Mouse (Mus musculus): Measurements from ENCODE around the gene Map3k11. TPM values are rescaled to one million over a fixed set of nuclear protein-coding genes. Genes with fewer than 3 reads are reported as not detected.

Gene Map3k11
- polyA plus RNA-seq, 1 experiment from 2014 or later, result 36.6 TPM

DNA sequence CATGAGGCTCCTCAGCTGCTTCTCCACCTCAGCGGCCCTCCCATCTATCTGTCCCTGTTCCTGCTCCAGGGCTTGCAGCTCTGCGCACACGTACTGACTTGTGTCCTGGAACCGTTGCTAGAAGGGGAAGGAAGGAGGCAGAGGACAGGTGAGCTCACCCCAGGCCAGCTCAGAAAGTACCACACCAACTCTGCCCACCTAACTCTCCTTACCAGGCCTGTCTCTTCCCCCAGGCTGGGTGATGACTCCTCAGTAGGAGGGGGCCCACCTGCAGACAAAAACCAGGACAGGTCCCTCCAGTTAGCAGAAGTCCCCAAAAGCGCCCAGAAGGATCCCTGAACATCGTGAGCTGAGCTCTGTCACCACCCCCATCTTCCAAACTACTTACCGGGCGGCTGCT, 22.0 kb downstream of the Map3k11 start:
- WGBS, result 86% methylated on average over 8 of the region's 8 CpGs
- ATAC-seq (ENCODE audit: insufficient read depth), result no peak
- H3K36me3 ChIP-seq (ENCODE audit: insufficient read depth), result peaks cover 72% of the 10 kb centered on the region

DNA sequence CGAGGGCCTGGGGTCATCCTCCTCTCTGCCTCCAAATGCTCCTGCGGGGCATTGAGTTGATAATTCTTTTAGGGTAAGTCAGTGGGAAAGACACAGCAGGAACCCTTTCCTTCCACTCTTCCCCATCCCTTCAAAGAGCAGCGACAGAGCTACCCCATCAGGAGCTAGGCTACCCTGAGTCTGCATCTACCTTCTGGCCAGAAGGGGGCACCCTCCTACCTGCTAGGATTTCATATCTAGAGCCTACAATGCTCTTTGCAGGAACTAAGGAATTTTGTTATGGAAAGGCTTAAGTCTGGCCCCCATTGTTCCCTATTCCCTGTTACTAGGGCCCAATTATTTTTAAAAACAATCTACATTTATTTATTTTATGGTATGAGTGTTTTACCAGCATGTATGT, 22.7 kb downstream of the Map3k11 start:
- no peak overlapping the region for H3K4me3 ChIP-seq (ENCODE audit: low read depth, low read length)
- ATAC-seq (ENCODE audit: insufficient read depth), result no peak

More for the DNA sequence above, 22.0 kb downstream of the Map3k11 start:
- Histone ChIP-seq H3K27me3 (ENCODE audit: insufficient read depth, low read length) (no peaks in the 10 kb centered on the region), H3K4me2 (no peak overlapping the region), H3K27ac (ENCODE audit: low read depth) (no peak overlapping the region), H3K4me1 (ENCODE audit: insufficient read depth) (0 out of 2 replicates have a peak, but pooled peaks cover 7% of the 10 kb centered on the region), H3K9ac (no peak overlapping the region), H3K9me3 (ENCODE audit: low read depth, low read length) (no peaks in the 10 kb centered on the region), H3K4me3 (ENCODE audit: low read depth, low read length) (no peak overlapping the region)
- no peak for DNase-seq
- no peak for TF ChIP-seq CTCF (IDR thresholded peaks at IDR 0.05; ENCODE audit: low read depth)

DNA sequence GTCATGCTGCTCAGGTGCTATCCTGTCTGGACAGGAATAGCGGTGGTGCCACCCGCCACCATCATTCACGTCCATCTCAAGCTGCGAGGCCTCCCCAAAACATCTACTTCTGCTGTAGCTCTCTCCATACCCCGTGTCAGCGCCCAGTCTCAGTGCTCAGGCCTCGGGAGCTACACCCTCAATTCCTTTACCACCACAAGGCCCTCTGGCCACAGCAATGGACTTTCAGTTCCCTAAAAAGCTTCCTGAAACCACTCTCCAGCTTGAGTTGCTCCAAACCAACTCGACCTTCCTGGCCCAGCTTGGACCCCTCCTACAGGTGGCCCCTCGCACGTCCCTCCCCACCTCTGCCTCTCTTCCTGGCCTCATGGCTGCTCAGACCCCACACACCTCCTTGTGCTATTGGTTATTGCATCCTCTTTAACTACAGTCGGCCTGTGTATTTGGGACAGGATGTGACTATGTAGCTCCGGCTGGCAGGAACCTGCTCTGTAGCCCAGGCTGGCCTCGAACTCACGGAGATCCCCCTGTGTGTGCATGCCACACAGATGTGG, 23.4 kb downstream of the Map3k11 start:
- no peak for TF ChIP-seq CTCF (IDR thresholded peaks at IDR 0.05; ENCODE audit: low read depth)
- Histone ChIP-seq H3K9me3 (ENCODE audit: low read depth, low read length) (no peaks in the 10 kb centered on the region), H3K4me1 (ENCODE audit: insufficient read depth) (0 out of 2 replicates have a peak, but pooled peaks cover 7% of the 10 kb centered on the region), H3K9ac (no peak overlapping the region), H3K27ac (ENCODE audit: low read depth) (no peak overlapping the region), H3K27me3 (ENCODE audit: insufficient read depth, low read length) (no peaks in the 10 kb centered on the region), H3K36me3 (ENCODE audit: insufficient read depth) (peaks cover 70% of the 10 kb centered on the region), H3K4me2 (no peak overlapping the region), H3K4me3 (ENCODE audit: low read depth, low read length) (no peak overlapping the region)
- ATAC-seq (ENCODE audit: insufficient read depth) (no peak), DNase-seq (no peak)
- WGBS, result 91% methylated on average over 14 of the region's 14 CpGs

More for the DNA sequence above, 22.7 kb downstream of the Map3k11 start:
- Histone ChIP-seq H3K4me2 (no peak overlapping the region), H3K36me3 (ENCODE audit: insufficient read depth) (peaks cover 72% of the 10 kb centered on the region), H3K27me3 (ENCODE audit: insufficient read depth, low read length) (no peaks in the 10 kb centered on the region), H3K4me1 (ENCODE audit: insufficient read depth) (0 out of 2 replicates have a peak, but pooled peaks cover 7% of the 10 kb centered on the region), H3K27ac (ENCODE audit: low read depth) (no peak overlapping the region), H3K9me3 (ENCODE audit: low read depth, low read length) (no peaks in the 10 kb centered on the region), H3K9ac (no peak overlapping the region)
- WGBS, result 19% methylated on average over 3 of the region's 3 CpGs
- DNase-seq, result peak; percentile 90
- TF ChIP-seq CTCF (IDR thresholded peaks at IDR 0.05; ENCODE audit: low read depth), result peak; percentile 82

DNA sequence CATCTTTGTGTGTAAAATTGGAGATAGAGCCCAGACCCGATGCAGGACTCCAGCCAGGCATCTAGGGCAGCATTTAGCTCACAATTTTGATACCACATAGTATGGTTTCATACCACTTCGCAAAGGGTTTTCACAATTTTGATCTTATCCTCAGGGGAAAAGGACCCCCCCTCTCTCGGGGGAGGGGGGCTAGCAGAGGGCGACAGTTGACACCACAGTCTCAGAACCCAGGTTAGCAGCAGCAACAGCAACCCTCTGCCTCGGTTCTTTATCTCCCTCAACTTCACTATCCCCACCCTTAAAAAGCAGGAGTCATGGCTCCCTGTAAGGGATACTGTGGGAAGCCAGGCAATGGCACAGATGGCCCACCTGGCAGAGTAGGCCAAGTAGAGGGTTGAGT, 24.7 kb downstream of the Map3k11 start:
- Histone ChIP-seq H3K27me3 (ENCODE audit: insufficient read depth, low read length) (no peaks in the 10 kb centered on the region), H3K4me3 (ENCODE audit: low read depth, low read length) (no peak overlapping the region), H3K9me3 (ENCODE audit: low read depth, low read length) (no peaks in the 10 kb centered on the region), H3K27ac (ENCODE audit: low read depth) (peak overlapping the region; percentile 51; the same call in 1 of the 2 replicates), H3K36me3 (ENCODE audit: insufficient read depth) (peaks cover 73% of the 10 kb centered on the region), H3K4me1 (ENCODE audit: insufficient read depth) (0 out of 2 replicates have a peak, but pooled peaks cover 7% of the 10 kb centered on the region), H3K4me2 (0 out of 2 replicates have a peak overlapping the region, but pooled peaks have one; percentile 20), H3K9ac (no peak overlapping the region; the same call in 1 of the 2 replicates)
- no peak for TF ChIP-seq CTCF (IDR thresholded peaks at IDR 0.05; ENCODE audit: low read depth)
- WGBS, result 68% methylated on average over 5 of the region's 5 CpGs
- ATAC-seq (ENCODE audit: insufficient read depth), result no peak
- no peak for DNase-seq

DNA sequence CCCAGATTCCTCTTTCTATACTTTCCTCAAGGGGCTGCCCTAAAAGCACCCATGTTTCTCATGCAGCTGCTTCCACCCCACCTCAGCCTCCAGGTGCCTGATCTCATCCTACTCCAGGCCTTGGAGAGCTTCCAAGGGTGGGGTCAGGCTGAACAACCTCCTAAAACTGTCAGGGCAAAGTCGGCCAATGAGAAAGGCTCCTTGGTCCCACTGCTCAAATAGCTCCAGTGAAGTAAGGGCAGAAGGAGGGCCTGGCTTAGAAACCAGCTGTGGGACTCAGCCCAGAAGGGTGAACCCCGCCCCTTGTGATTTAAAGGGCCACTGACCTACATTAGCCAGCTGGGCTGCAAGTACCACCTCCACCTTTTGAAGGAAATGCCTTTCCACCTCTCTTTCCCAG, 25.2 kb downstream of the Map3k11 start:
- Histone ChIP-seq H3K27ac (ENCODE audit: low read depth) (peak overlapping the region; percentile 51; the same call in 1 of the 2 replicates), H3K36me3 (ENCODE audit: insufficient read depth) (peaks cover 73% of the 10 kb centered on the region), H3K4me1 (ENCODE audit: insufficient read depth) (0 out of 2 replicates have a peak, but pooled peaks cover 7% of the 10 kb centered on the region), H3K27me3 (ENCODE audit: insufficient read depth, low read length) (no peaks in the 10 kb centered on the region), H3K9me3 (ENCODE audit: low read depth, low read length) (no peaks in the 10 kb centered on the region), H3K9ac (no peak overlapping the region; the same call in 1 of the 2 replicates), H3K4me2 (no peak overlapping the region), H3K4me3 (ENCODE audit: low read depth, low read length) (no peak overlapping the region)
- peak; percentile 81 for ATAC-seq (ENCODE audit: insufficient read depth)
- 6% methylated on average over 2 of the region's 2 CpGs for WGBS
- no peak for TF ChIP-seq CTCF (IDR thresholded peaks at IDR 0.05; ENCODE audit: low read depth)
- peak; percentile 78 for DNase-seq

DNA sequence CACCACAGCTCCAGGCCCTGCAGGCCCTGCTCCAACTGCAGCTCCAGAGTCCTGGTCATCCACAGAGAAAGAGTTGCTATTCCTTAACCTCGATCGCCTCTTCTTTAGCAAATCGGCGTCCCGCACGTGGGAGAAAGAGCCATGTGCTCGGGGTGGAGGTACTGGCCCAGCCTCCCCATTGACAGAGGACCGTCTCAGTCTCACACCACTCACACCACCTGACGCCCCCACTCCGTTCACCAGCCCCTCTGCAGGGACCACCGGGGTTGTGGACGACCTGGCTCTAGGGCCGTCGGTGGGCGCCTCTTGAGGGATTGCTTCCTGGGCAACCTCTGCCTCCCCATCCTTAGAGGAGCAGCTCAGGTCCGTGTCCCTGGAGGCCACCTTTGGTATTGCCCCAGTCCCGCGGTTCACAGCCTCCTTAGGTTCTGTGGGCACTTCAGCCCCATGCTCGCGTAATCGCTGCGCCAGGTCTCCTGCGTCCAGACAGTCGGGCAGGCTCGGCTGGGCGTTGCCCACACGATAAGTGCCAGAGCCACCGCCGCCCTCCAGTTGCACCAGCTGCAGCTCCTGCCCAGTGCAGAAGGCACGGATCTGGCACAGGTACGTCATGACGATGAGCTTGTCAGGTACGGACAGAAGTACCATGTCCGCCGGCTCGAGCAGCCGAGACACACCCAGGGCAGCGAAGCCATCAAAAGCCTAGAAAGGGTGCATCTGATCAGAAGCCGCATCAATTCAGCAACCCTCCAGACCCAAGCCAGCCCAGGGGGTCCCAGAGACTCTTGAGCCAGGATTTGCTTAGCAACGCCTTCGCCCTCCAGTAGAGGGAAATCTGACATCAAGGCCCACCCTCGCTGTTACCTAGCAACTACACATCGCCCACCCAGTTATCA, 27.5 kb downstream of the Map3k11 start:
- no peak overlapping the region for H3K27ac ChIP-seq (ENCODE audit: low read depth)
- H3K9ac ChIP-seq, result no peak overlapping the region
- 32% methylated on average over 43 of the region's 43 CpGs for WGBS
- peaks cover 75% of the 10 kb centered on the region for H3K36me3 ChIP-seq (ENCODE audit: insufficient read depth)
- H3K27me3 ChIP-seq (ENCODE audit: insufficient read depth, low read length), result no peaks in the 10 kb centered on the region
- DNase-seq (peak; percentile 63), ATAC-seq (ENCODE audit: insufficient read depth) (peak; percentile 41; the same call in 1 of the 2 replicates)
- H3K4me1 ChIP-seq (ENCODE audit: insufficient read depth), result 0 out of 2 replicates have a peak, but pooled peaks cover 7% of the 10 kb centered on the region
- peak overlapping the region; percentile 49 for H3K4me2 ChIP-seq
- TF ChIP-seq CTCF (IDR thresholded peaks at IDR 0.05; ENCODE audit: low read depth), result peak; percentile 67
- no peak overlapping the region for H3K4me3 ChIP-seq (ENCODE audit: low read depth, low read length)
- no peaks in the 10 kb centered on the region for H3K9me3 ChIP-seq (ENCODE audit: low read depth, low read length)

DNA sequence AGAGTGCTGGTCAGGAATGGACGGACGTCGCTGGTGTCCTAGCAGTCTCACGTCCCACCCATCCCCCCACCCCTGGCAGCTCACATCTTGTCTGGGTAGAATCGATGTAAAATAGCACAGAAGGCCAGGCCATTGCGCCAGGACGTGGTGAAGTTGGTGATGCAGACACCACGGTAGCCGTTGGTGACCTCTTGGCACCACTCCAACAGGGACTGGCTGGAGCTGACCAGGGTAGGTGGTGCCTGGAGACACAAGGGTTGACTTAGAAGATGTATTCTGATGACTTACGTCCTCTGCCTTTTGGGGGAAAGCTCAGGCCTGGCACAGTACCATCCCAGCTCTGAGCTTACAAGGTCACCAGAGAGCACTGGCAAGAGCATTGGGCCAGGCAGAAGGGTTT, 28.4 kb downstream of the Map3k11 start:
- no peak overlapping the region for H3K9ac ChIP-seq
- WGBS, result 43% methylated on average over 10 of the region's 10 CpGs
- no peaks in the 10 kb centered on the region for H3K9me3 ChIP-seq (ENCODE audit: low read depth, low read length)
- H3K4me1 ChIP-seq (ENCODE audit: insufficient read depth), result 0 out of 2 replicates have a peak, but pooled peaks cover 7% of the 10 kb centered on the region
- H3K4me3 ChIP-seq (ENCODE audit: low read depth, low read length), result no peak overlapping the region
- H3K27me3 ChIP-seq (ENCODE audit: insufficient read depth, low read length), result no peaks in the 10 kb centered on the region
- DNase-seq (no peak), ATAC-seq (ENCODE audit: insufficient read depth) (no peak)
- H3K4me2 ChIP-seq, result no peak overlapping the region
- H3K36me3 ChIP-seq (ENCODE audit: insufficient read depth), result peaks cover 76% of the 10 kb centered on the region
- TF ChIP-seq CTCF (IDR thresholded peaks at IDR 0.05; ENCODE audit: low read depth), result no peak
- H3K27ac ChIP-seq (ENCODE audit: low read depth), result no peak overlapping the region
